Mouse (Mus musculus): Measurements from ENCODE around the gene Zfp653. TPM values are rescaled to one million over a fixed set of nuclear protein-coding genes. Genes with fewer than 3 reads are reported as not detected.
"Not testable (repeated sequence)": the region's sequence is repeated elsewhere in the genome, so short reads cannot be mapped to it uniquely, and the experiment has no call there.

Zfp653 gene
- polyA plus RNA-seq, 1 experiment from 2014 or later = 4.3 TPM

DNA sequence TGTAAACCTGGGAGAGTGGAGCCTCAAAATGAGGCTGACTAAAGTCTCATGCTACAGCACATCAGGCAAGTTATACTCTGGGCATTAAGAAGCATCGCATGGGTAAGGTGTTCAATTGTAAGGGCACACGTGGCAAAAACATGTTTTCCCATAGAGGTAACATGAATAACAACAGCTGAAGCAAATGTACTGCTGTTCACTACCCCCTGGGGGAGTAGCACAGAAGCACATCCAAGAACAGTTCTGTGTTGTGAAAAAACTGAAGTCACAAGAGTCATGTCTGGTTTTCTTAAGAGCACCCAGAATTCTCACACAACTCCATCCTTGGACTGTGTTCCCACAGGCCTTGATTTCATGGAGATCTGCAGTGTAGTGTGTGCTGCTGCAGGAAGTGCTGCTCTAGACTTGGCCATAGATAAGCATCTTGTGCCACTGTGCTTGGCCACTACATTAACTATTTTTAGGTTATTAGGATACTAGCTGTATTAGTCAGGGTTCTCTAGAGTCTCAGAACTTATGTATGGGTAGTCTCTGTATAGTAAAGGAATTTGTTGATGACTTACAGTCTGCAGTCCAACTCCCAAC, 15.9 kb upstream of the Zfp653 start:
- Histone ChIP-seq H3K27ac (no peak overlapping the region), H3K36me3 (ENCODE audit: inconsistent target) (no peaks in the 10 kb centered on the region), H3K79me2 (ENCODE audit: inconsistent target) (no peaks in the 10 kb centered on the region), H3K4me3 (ENCODE audit: inconsistent target) (no peak overlapping the region)
- 85% methylated on average over 2 of the region's 2 CpGs for WGBS (ENCODE audit: missing documents)

DNA sequence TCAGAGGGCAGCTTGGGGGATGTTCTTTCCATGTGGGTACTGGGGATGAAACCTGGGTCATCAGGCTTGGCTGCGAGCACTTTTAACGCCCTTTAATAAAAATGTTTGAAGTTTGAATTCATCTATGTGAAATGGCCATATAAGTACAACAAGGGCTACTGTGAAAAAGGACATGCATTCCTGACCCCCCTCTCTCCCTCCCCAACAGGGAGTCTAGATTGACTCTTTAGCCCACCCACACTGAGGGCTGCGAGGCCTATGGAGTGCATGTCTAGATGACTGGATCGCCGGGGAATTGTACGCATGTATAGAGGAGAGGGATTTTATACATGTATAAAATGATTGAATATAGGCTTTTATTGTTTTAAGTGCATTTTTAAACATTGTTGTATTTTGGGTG, 14.8 kb upstream of the Zfp653 start:
- Histone ChIP-seq H3K79me2 (ENCODE audit: inconsistent target) (no peaks in the 10 kb centered on the region), H3K27ac (no peak overlapping the region; the same call in 1 of the 2 replicates), H3K4me3 (ENCODE audit: inconsistent target) (peak overlapping the region; percentile 86), H3K36me3 (ENCODE audit: inconsistent target) (no peaks in the 10 kb centered on the region)
- 92% methylated on average over 6 of the region's 6 CpGs for WGBS (ENCODE audit: missing documents)

DNA sequence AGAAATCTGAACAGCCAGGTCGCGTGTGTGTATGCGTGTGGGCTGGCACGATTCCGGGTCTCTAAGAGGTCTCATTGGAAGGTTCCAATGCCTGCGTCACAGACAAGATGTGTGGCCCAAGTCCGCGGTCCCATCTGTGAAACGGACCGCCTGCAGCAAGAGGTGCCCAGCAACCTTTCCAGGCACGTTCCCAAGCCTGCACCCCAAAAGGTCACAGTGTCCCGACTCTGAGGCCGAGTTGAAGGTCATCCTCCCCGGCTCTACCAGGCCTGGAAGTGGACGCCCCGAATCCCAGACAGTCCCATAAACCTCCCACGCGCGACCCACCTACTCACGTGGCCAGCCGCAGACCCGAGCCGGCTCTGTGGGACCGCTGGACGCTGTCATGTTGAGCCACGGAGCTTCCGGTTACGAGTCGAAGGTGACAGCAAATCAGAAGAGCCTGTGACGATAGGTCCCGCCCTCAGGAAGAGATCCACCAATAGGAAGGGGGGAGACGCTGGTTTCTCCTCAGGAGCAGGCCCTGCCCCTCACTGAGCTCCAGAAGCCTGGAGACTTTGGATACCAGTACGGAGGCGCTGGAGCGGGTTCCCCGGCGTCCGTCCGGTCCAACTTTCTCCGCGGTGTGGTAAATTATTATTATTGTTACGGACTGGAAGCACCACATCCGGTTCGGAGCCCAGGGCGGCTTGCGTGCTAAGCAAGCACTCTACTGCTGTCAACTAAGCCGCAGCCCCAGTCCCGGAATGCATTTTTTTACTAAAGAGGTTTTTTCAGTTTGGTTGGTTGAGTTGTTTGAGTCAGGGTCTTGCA, 14.1 kb upstream of the Zfp653 start, which contains the start of gene Ecsit:
TSS of gene Ecsit (minus strand) at position 417 of the 813 bp plus-strand sequence.
- Histone ChIP-seq H3K36me3 (ENCODE audit: inconsistent target) (no peaks in the 10 kb centered on the region), H3K27ac (peak within 1 kb of the TSS; percentile 33), H3K4me3 (ENCODE audit: inconsistent target) (peak within 1 kb of the TSS; percentile 86), H3K79me2 (ENCODE audit: inconsistent target) (no peaks in the 10 kb centered on the region)
- WGBS (ENCODE audit: missing documents) = under 1% methylated on average over 48 of the region's 48 CpGs

DNA sequence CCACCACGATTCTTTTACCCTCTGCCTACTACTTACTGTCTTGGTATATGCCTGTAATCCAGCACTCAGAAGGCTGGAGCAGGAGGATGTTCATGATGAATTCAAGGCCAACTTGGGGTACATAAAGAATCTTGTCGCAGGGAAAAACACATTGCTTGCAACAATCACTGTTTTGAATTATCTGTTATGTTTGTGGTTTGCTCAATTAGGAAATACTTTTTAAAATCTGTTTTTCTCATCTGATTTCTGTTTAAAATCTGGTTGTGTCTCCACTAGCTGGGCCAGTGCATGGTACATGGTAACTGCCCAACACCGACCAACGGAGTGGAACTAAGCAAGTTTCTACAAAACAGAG, 13.5 kb upstream of the Zfp653 start:
- peak overlapping the region; percentile 86 for H3K4me3 ChIP-seq (ENCODE audit: inconsistent target)
- H3K36me3 ChIP-seq (ENCODE audit: inconsistent target) = no peaks in the 10 kb centered on the region
- H3K79me2 ChIP-seq (ENCODE audit: inconsistent target) = no peaks in the 10 kb centered on the region
- H3K27ac ChIP-seq = peak overlapping the region; percentile 33
- 31% methylated on average over 4 of the region's 4 CpGs for WGBS (ENCODE audit: missing documents)

DNA sequence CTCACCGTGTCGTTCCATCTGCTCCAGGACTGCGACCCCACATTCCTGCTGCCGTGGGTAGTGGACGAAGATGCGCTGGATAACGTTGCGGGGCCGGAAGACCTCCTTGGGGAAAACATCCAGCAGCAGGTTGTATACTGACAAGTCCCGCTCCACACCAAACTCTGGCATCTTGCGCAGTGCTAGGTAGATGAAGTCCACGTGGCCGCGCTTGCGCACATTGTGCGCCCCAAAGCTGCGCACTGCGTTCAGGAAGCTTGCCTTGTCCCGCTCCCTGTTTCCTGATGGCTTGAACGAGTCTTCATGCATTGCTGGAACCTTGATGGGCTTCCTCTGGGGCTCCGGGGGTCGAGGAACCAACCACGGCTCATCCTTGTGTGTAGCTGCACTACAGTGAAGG, 5.0 kb upstream of the Zfp653 start:
- Histone ChIP-seq H3K27ac (no peak overlapping the region), H3K79me2 (ENCODE audit: inconsistent target) (no peaks in the 10 kb centered on the region), H3K36me3 (ENCODE audit: inconsistent target) (0 out of 2 replicates have a peak, but pooled peaks cover 6% of the 10 kb centered on the region), H3K4me3 (ENCODE audit: inconsistent target) (no peak overlapping the region)
- over 99% methylated on average over 23 of the region's 23 CpGs for WGBS (ENCODE audit: missing documents)

DNA sequence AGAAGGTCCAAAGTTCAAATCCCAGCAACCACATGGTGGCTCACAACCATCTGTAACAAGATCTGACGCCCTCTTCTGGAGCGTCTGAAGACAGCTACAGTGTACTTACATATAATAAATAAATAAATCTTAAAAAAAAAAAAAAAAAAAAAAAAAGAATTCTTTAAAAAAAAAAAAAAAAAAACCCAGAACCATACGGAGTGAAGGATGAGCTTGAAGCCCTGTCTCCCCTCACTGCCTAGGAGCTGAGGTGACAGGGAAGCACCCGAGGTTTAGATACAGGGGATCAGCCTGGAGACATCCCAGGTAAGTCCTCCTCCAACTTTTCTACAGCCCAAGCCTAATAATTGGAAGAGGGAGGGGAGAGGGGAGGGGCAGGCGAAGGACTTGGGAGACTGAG, 4.6 kb upstream of the Zfp653 start:
- not testable (repeated sequence) for H3K36me3 ChIP-seq (ENCODE audit: inconsistent target)

DNA sequence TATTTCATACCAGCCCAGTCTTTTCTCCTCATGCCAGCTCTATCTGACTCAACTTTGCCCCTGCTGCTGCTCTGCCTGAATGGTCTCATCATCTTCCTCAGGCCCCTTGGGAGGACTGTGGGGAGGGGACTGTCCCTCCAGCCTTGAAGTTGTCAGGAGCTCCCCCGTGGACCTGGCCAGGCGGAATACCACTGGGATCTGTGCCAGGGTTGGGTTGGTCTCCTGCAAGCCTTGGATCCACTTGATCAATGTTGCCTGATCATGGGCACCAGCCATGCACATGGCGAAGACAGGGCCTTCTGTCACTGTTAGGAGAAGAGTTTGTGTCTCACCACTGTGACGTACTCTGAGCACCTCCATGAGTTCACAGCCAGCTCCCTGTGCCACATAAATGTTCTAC, 1.1 kb upstream of the Zfp653 start:
- 0 out of 2 replicates have a peak, but pooled peaks cover 6% of the 10 kb centered on the region for H3K36me3 ChIP-seq (ENCODE audit: inconsistent target)
- no peak overlapping the region for H3K4me3 ChIP-seq (ENCODE audit: inconsistent target)
- WGBS (ENCODE audit: missing documents) = 100% methylated on average over 4 of the region's 4 CpGs
- no peaks in the 10 kb centered on the region for H3K79me2 ChIP-seq (ENCODE audit: inconsistent target)
- H3K27ac ChIP-seq = no peak overlapping the region

More for the DNA sequence above, 4.6 kb upstream of the Zfp653 start:
- H3K79me2 ChIP-seq (ENCODE audit: inconsistent target); H3K27ac ChIP-seq; H3K4me3 ChIP-seq (ENCODE audit: inconsistent target): not testable (repeated sequence)
- 84% methylated on average over 3 of the region's 5 CpGs for WGBS (ENCODE audit: missing documents)

DNA sequence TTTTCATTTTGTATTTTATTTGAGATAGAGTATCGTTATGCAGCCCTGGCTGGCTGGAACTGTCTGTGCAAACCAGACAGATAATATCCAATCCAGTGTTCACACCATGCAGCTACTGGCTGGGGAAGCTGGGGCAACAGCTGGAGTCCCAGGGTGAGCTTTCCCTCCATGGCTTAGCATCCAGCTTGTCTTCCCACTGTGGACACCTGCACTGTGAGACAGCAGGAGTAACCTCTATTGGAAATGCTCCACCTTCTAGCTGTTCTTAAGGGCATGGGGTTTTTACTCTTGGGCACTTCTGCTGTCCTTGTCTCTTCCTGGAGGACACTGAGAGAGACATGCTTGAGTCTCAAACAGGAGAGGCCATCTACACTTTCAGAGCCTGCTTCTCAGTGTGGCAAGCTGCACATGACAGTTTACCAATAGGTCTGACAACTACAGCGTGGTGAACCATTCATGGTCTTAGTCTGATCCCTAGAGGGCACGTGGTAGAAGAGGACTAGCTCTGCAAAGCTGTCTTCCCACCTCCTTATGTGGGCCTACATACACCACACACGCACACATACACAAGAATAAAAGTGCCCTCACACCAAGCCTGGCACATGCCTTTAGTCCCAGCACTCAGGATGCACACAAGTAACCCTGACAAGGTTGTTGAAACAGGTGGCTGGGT, 1.2 kb downstream of the Zfp653 start:
- WGBS (ENCODE audit: missing documents) = 76% methylated on average over 4 of the region's 4 CpGs
- no peak overlapping the region for H3K27ac ChIP-seq
- H3K36me3 ChIP-seq (ENCODE audit: inconsistent target) = peaks cover 7% of the 10 kb centered on the region
- H3K4me3 ChIP-seq (ENCODE audit: inconsistent target) = peak overlapping the region; percentile 21; the same call in 1 of the 2 replicates
- H3K79me2 ChIP-seq (ENCODE audit: inconsistent target) = no peaks in the 10 kb centered on the region

DNA sequence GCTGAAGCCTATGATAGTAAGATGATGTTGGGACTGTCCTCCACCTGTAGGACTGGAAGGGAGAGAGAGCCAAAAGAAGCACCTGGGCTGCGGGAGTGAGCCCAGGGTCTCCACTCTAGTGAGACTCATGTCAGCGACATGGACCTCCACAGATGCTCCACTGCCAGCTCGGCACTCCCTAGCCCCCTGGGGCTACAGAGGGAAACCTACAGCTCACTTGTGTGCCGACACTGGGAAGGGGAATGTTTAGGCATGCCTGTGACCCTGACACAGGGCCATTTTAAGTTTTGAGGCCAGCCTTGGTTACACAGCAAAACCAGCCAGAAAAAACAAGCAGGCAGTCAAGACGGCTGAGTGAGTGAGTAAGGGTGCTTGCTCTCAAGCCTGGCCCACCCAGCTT, 4.0 kb downstream of the Zfp653 start:
- no peaks in the 10 kb centered on the region for H3K79me2 ChIP-seq (ENCODE audit: inconsistent target)
- WGBS (ENCODE audit: missing documents) = 98% methylated on average over 5 of the region's 5 CpGs
- H3K4me3 ChIP-seq (ENCODE audit: inconsistent target) = no peak overlapping the region
- H3K36me3 ChIP-seq (ENCODE audit: inconsistent target) = peaks cover 19% of the 10 kb centered on the region
- no peak overlapping the region for H3K27ac ChIP-seq

DNA sequence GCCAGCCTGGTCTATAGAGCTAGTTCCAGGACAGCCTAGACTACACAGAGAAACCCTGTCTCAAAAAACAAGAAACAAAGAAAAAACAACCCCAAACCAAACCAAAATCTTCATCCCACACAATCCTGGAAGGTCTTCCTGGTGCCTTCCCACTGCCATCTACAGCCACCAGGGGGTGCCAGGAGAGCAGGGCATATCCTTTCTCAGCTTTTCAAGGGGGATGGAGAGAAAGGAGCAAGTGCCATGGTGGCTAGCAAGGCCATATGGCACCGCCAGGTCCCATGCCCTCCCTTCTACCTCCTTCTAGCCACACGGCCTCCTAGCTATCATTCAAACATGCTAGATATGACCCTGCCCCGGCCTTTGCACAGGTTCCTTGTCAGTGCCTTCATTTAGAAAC, 4.7 kb downstream of the Zfp653 start:
- Histone ChIP-seq H3K4me3 (ENCODE audit: inconsistent target) (no peak overlapping the region), H3K79me2 (ENCODE audit: inconsistent target) (no peaks in the 10 kb centered on the region), H3K27ac (no peak overlapping the region), H3K36me3 (ENCODE audit: inconsistent target) (peaks cover 19% of the 10 kb centered on the region)
- WGBS (ENCODE audit: missing documents) = 87% methylated on average over 3 of the region's 3 CpGs

DNA sequence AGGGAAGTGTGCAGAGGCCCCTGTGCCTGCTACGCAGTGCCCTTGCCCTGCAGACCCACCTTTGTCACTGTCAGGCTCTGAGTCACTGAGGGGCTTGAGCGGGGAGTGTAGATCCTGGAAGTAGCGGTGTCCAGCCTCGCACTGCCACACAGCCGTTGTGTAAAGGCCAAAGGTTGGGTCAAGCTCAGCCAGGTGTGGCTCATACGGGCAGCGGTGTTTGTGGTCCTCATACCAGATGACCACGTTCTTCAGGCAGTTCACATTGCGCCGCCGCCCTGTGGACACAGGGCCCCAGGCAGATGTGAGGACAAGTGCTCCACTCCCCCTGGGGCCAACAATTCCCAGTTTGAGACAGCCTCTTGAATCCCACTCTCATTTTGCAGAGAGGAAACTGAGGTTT, 5.5 kb downstream of the Zfp653 start:
- Histone ChIP-seq H3K27ac (no peak overlapping the region), H3K36me3 (ENCODE audit: inconsistent target) (peaks cover 19% of the 10 kb centered on the region), H3K4me3 (ENCODE audit: inconsistent target) (no peak overlapping the region), H3K79me2 (ENCODE audit: inconsistent target) (no peaks in the 10 kb centered on the region)
- 93% methylated on average over 11 of the region's 11 CpGs for WGBS (ENCODE audit: missing documents)

DNA sequence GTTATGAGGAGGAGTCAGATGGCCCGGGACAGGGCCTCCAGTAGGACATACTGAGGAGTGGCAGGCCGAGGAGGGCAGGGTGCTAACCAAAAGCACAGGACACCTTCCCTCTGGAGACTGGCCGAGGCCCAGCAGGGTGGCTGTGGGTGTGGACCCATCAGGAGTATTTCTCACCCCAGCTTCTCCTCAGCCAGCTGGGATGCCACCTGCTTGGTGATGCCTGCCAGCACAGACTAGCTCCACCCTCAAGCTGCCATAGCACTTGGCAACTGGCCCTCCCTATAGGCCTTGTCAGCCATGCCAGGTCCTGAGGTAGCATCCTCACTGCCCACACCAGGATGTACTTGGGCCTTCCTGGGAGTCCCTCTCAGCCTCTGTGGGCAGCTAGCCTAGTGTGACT, 6.8 kb downstream of the Zfp653 start:
- no peak overlapping the region for H3K27ac ChIP-seq
- no peaks in the 10 kb centered on the region for H3K79me2 ChIP-seq (ENCODE audit: inconsistent target)
- 96% methylated on average over 3 of the region's 3 CpGs for WGBS (ENCODE audit: missing documents)
- no peak overlapping the region for H3K4me3 ChIP-seq (ENCODE audit: inconsistent target)
- H3K36me3 ChIP-seq (ENCODE audit: inconsistent target) = peaks cover 19% of the 10 kb centered on the region

DNA sequence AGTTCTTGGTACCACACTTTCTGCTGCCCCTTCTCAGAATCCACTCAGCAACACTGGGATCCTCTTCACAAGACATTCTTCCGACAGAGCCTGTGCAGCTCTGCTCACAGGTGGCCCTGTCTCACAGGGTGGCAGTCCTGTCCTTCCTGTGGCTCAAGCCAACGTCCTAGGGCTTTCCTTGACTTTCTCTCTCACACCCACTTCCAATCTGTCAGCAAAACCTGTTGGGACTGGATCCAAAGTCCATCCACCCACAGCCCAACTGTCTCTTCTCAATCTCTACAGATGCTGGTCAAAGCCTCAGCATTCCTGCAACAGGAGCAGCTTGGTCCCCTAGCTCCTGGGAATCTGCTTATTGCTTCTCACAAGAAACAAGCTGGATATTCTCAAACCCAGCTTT, 9.8 kb downstream of the Zfp653 start:
- Histone ChIP-seq H3K4me3 (ENCODE audit: inconsistent target) (no peak overlapping the region), H3K27ac (no peak overlapping the region), H3K36me3 (ENCODE audit: inconsistent target) (peaks cover 19% of the 10 kb centered on the region), H3K79me2 (ENCODE audit: inconsistent target) (no peaks in the 10 kb centered on the region)
- WGBS (ENCODE audit: missing documents) = 95% methylated on average over 2 of the region's 2 CpGs

DNA sequence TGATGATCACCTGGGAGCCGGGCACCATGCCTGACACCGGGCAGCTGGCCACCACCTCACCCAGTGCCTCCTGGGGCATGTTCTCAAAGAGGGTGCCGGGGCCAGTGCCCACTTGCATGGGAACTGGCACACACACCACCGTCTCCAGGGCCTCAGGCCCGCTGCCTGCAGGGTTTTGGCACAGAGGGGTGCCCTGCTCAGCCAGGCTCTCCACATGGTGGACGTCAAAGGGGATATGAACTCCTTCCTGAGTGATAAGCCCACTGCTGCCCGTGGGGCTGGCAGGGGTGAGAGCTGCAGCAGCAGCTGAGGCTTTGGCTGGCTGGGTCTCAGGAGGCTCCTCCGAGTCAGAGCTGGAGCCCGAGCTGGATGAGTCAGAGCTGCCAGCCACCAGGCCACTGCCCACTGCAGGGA, 13.2 kb downstream of the Zfp653 start:
- Histone ChIP-seq H3K79me2 (ENCODE audit: inconsistent target) (no peaks in the 10 kb centered on the region), H3K36me3 (ENCODE audit: inconsistent target) (no peaks in the 10 kb centered on the region)
- WGBS (ENCODE audit: missing documents) = 91% methylated on average over 8 of the region's 9 CpGs

DNA sequence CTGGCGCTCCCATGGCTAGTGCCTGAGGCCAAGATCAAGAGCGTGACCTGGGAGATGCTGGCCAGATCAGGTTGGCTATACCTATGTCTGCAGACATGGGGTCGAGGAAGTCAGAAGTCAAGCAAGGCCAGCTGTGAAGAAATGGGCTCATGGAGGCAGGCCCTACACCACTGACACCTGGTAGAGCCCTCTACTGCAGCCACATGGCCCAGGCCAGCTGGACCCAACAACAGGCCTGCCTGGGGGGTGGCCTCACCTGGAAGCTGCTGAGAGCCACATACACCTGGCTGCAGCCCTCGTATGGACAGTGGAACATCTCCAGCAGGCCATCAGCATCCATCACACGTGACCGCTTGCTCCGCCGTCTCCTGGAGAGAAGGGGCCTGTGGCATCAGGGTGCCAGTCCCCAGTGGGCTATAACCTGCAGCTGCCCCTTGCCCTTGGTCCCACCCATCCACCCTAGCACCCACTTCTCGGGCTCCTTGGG, 14.1 kb downstream of the Zfp653 start:
- Histone ChIP-seq H3K79me2 (ENCODE audit: inconsistent target) (no peaks in the 10 kb centered on the region), H3K36me3 (ENCODE audit: inconsistent target) (no peaks in the 10 kb centered on the region), H3K4me3 (ENCODE audit: inconsistent target) (no peak overlapping the region), H3K27ac (no peak overlapping the region)
- WGBS (ENCODE audit: missing documents) = 98% methylated on average over 9 of the region's 9 CpGs

More for the DNA sequence above, 13.2 kb downstream of the Zfp653 start:
- no peak overlapping the region for H3K27ac ChIP-seq
- no peak overlapping the region for H3K4me3 ChIP-seq (ENCODE audit: inconsistent target)
